Mouse (Mus musculus) B cell, adult 67 days (primary cell): ENCODE results near the gene 4921539E11Rik. TPM values are rescaled to one million over a fixed set of nuclear protein-coding genes. Genes with fewer than 3 reads are reported as not detected.

ENCODE experiments used
- total RNA-seq, 2 experiments: library from RNA; stranded (reverse); gene quantifications; 4 replicates each; pipeline ENCODE4 v1.2.4; 2023

Gene 4921539E11Rik
- not detected for total RNA-seq

DNA sequence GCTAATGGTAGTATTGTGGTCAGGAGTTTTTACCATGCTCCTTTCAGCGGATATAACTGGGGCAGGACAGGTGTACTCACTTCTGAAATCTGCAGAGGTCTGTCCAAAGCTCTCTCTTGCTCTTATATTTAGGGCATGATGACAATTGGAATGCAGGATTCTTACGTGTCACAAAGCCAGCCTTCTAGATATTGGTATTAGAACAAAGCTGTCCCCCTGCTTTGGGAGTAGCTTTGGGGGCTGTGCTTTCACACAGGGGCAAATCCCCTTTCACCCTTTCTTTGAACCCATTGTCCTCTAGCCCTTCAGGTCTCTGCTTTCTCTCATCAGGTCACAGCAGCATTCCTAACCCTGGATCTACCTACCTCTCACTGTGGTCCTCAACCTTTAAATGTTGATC is at the start of gene 4921539E11Rik:
4921539E11Rik (minus strand) TSS at position 101 of the 400 bp plus-strand sequence.

DNA sequence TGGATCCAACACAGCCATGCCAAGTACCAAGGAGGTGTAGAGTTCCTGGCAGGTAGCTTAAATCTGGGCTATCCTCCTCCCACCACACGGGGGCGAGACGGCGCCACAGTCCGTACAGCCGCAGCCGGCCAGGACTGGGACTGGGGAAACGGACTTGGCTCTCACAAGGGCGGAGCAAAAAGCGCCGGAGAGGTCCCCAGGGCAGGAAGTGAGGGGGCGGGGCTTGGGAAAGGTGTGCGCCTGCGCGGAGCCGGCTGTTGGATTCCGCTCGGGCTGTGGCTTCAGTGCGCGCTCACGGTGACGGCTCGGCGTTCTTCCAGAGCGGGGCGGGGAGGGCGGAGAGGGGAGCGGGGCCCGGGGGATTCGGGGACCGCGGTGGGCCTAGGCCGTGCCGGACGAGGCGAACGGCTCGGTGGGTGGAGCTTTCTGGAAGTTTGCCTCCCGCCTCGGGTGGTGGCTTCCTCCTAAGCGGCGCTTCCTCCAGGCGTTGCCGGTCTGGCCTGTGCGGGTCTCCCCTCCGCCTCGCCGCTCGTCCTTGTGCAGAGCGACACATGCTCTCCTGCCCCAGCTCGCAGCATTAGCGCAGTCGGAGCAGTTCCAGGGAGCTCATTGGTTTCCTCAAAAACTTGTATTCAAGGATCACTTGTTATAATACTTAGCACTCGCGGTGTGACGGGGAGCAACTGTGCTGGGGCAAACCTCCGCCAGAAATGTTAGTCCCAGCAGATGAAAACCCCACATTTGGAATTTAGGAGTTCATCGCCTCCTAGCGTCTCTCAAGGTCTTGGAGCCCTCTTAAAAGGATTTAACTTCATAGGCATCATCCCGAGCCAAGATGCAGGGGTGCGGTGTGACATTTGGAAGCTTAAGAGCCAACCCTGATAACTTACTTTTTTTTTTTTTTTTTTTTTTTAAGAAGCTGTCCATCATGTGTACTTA is 23.2 kb upstream of the 4921539E11Rik start, which contains the start of gene Oma1:
Oma1 (plus strand) TSS at position 226 of the 939 bp plus-strand sequence.

GRCm38 (mm10) chr4:103214925-103215820 is 75.5 kb downstream of the 4921539E11Rik start, which contains the start of gene Slc35d1:
TSS of gene Slc35d1 (minus strand) at chr4:103215164.

Other genes with a start within 250 kb of the 4921539E11Rik start
- 100 to 1,000 TPM; 111 to 114 TPM for gene Mier1, start 176.5 kb downstream of the 4921539E11Rik start, total RNA-seq
- gene Wdr78, start 176.3 kb downstream of the 4921539E11Rik start, total RNA-seq, result 1 to 10 TPM; 8.1 to 8.2 TPM
- gene Slc35d1, start 75.7 kb downstream of the 4921539E11Rik start, total RNA-seq, result 10 to 100 TPM; 13.4 to 16.0 TPM
- gene Oma1, start 22.9 kb upstream of the 4921539E11Rik start, total RNA-seq, result 10 to 100 TPM; 20.2 to 22.8 TPM